Mouse (Mus musculus): ENCODE data around the gene Luzp1. TPM values are rescaled to one million over a fixed set of nuclear protein-coding genes. Genes with fewer than 3 reads are reported as not detected.
A peak's percentile ranks its signal among the peaks of the same experiment; 100 is the strongest.

Gene Luzp1
- polyA plus RNA-seq, 1 experiment from 2014 or later: 115 TPM

DNA sequence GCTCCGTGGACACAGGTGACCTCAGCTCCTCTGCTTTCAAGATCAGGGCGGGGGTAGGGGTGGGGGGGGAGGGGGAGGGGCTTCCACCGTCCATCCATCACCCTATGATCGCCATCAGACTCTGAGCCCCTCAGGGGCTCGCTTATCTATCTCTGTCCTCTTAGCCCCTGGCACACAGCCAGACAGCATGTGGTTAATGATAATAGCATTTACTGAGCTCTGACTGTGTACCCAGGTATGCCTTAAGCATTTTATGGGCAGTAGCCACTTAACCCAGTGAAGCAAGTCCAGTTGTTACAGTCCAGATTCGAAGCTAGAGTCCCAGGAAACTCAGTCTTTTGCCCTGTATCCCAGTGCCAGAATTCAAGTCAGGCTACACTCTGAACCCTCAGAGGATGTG, 18.0 kb upstream of the Luzp1 start:
- ATAC-seq: peak; percentile 88
- 8% methylated on average over 6 of the region's 6 CpGs for WGBS
- Histone ChIP-seq H3K4me2 (replicated peaks) (0 out of 2 replicates have a peak overlapping the region, but pooled peaks have one; percentile 14), H3K27me3 (replicated peaks) (no peaks in the 10 kb centered on the region), H3K4me3 (replicated peaks) (no peak overlapping the region), H3K9ac (no peak overlapping the region), H3K27ac (peak overlapping the region; percentile 78), H3K36me3 (no peaks in the 10 kb centered on the region), H3K4me1 (replicated peaks) (peaks cover 3% of the 10 kb centered on the region; the same call in 1 of the 2 replicates), H3K9me3 (no peaks in the 10 kb centered on the region)

DNA sequence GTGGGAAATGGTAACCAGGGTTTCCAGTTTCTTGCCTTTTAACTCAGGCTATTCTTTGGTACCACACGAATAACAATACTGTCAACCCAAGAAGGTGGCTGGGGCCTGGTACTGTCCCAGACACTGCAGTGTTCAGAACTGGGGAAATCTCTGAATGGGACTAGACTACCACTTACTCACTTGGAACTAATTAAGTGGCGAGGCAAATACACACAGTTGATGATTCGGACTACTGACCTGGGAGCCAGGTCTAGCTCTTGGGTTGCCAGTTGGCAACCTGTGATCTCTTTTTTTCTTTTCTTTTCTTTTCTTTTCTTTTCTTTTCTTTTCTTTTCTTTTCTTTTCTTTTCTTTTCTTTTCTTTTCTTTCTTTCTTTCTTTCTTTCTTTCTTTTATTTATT, 17.3 kb upstream of the Luzp1 start:
- Histone ChIP-seq H3K9me3 (no peaks in the 10 kb centered on the region), H3K4me3 (replicated peaks) (no peak overlapping the region), H3K4me2 (replicated peaks) (no peak overlapping the region), H3K36me3 (no peaks in the 10 kb centered on the region), H3K4me1 (replicated peaks) (peaks cover 3% of the 10 kb centered on the region; the same call in 1 of the 2 replicates), H3K27ac (peak overlapping the region; percentile 78), H3K27me3 (replicated peaks) (no peaks in the 10 kb centered on the region), H3K9ac (no peak overlapping the region)
- 80% methylated on average over 3 of the region's 3 CpGs for WGBS
- no peak for ATAC-seq

- Histone ChIP-seq H3K9me3 (no peaks in the 10 kb centered on the region), H3K9ac (no peak overlapping the region), H3K27ac (no peak overlapping the region), H3K4me3 (replicated peaks) (no peak overlapping the region), H3K36me3 (no peaks in the 10 kb centered on the region), H3K4me2 (replicated peaks) (no peak overlapping the region), H3K4me1 (replicated peaks) (peaks cover 3% of the 10 kb centered on the region; the same call in 1 of the 2 replicates), H3K27me3 (replicated peaks) (no peaks in the 10 kb centered on the region)
- 39% methylated on average over 5 of the region's 5 CpGs for whole genome bisulfite sequencing
- peak; percentile 82 for ATAC-seq
Observed at GRCm38 (mm10) chr4:136452792-136453191, 16.8 kb upstream of the Luzp1 start.

- Histone ChIP-seq H3K4me1 (replicated peaks) (peaks cover 3% of the 10 kb centered on the region; the same call in 1 of the 2 replicates), H3K4me3 (replicated peaks) (peak overlapping the region; percentile 27), H3K4me2 (replicated peaks) (peak overlapping the region; percentile 63), H3K27me3 (replicated peaks) (no peaks in the 10 kb centered on the region), H3K9ac (peak overlapping the region; percentile 17; the same call in 1 of the 2 replicates), H3K36me3 (no peaks in the 10 kb centered on the region), H3K27ac (no peak overlapping the region), H3K9me3 (no peaks in the 10 kb centered on the region)
- WGBS: 2% methylated on average over 10 of the region's 10 CpGs
- no peak for ATAC-seq
Observed at GRCm38 (mm10) chr4:136454850-136455260, 14.7 kb upstream of the Luzp1 start.

DNA sequence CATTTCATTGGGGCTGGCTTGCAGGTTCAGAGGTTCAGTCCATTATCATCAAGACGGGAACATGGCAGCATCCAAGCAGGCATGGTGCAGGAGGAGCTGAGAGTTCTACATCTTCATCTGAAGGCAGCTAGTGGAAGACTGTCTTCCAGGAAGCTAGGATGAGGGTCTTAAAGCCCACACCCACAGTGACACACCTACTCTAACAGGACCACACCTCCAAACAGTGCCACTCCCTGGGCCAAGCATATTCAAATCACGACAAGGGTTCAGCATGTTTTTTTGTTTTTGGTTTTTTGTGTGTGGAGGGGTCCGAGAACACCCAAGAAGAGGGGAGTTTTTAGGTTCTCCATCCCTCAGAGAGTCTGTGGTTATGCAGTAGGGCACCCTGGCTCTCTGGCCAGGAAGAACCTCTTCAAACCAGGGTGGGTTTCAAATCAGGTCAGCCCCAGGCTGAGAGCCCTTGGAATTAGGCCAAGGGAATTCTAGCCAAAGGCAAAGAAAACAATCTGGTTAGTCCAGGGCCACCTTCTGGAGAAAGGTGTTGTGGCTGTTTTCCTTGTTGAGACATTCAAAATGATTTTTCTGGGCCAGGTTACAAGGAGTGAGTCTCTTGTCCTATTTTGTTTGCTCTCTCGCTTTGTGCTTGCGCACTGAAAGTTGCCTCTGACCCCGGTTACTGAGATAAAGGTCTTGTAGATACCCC, 12.9 kb upstream of the Luzp1 start:
- H3K4me2 ChIP-seq (replicated peaks): no peak overlapping the region
- 89% methylated on average over 6 of the region's 6 CpGs for WGBS
- H3K4me1 ChIP-seq (replicated peaks): peaks cover 4% of the 10 kb centered on the region
- H3K9me3 ChIP-seq: no peaks in the 10 kb centered on the region
- H3K27me3 ChIP-seq (replicated peaks): no peaks in the 10 kb centered on the region
- H3K9ac ChIP-seq: no peak overlapping the region
- no peak overlapping the region for H3K27ac ChIP-seq
- no peak overlapping the region for H3K4me3 ChIP-seq (replicated peaks)
- ATAC-seq: no peak
- no peaks in the 10 kb centered on the region for H3K36me3 ChIP-seq

GRCm38 (mm10) chr4:136458276-136458675, 11.3 kb upstream of the Luzp1 start:
- WGBS: 82% methylated on average over 7 of the region's 7 CpGs
- no peaks in the 10 kb centered on the region for H3K36me3 ChIP-seq

DNA sequence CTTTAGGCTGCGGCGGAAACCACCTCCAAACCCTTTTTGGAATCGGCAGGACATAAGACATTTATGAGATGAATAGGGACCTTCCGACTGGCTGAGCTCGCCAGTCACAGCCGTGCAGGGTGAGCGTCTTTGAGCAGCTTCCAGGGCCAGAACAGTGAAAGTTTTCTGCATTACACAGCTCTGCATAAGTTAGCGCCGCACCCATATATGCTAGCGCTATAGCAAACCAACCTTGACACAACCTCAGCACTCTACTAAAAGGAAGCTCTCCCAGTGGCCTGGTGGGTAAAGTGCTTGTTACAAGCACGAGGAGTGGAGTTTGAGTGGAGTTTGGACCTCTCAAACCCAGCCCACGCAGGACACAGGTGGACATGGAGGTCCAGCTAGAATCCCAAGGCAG, 10.4 kb upstream of the Luzp1 start:
- Histone ChIP-seq H3K9me3 (no peaks in the 10 kb centered on the region), H3K4me2 (replicated peaks) (no peak overlapping the region), H3K4me3 (replicated peaks) (no peak overlapping the region), H3K27me3 (replicated peaks) (no peaks in the 10 kb centered on the region), H3K36me3 (no peaks in the 10 kb centered on the region), H3K9ac (no peak overlapping the region), H3K4me1 (replicated peaks) (peaks cover 19% of the 10 kb centered on the region), H3K27ac (no peak overlapping the region)
- ATAC-seq: no peak
- WGBS: 74% methylated on average over 12 of the region's 12 CpGs

More at GRCm38 (mm10) chr4:136458276-136458675, 11.3 kb upstream of the Luzp1 start:
- ATAC-seq: no peak
- no peak overlapping the region for H3K4me2 ChIP-seq (replicated peaks)
- no peak overlapping the region for H3K4me3 ChIP-seq (replicated peaks)
- H3K4me1 ChIP-seq (replicated peaks): peaks cover 12% of the 10 kb centered on the region
- no peak overlapping the region for H3K27ac ChIP-seq
- H3K9me3 ChIP-seq: no peaks in the 10 kb centered on the region
- H3K27me3 ChIP-seq (replicated peaks): no peaks in the 10 kb centered on the region
- no peak overlapping the region for H3K9ac ChIP-seq

- Histone ChIP-seq H3K36me3 (no peaks in the 10 kb centered on the region), H3K4me2 (replicated peaks) (no peak overlapping the region), H3K4me3 (replicated peaks) (no peak overlapping the region), H3K4me1 (replicated peaks) (peaks cover 24% of the 10 kb centered on the region), H3K27ac (no peak overlapping the region), H3K27me3 (replicated peaks) (no peaks in the 10 kb centered on the region), H3K9me3 (no peaks in the 10 kb centered on the region), H3K9ac (no peak overlapping the region)
- WGBS: 56% methylated on average over 4 of the region's 4 CpGs
- no peak for ATAC-seq
Observed at GRCm38 (mm10) chr4:136461206-136461605, 8.4 kb upstream of the Luzp1 start.

DNA sequence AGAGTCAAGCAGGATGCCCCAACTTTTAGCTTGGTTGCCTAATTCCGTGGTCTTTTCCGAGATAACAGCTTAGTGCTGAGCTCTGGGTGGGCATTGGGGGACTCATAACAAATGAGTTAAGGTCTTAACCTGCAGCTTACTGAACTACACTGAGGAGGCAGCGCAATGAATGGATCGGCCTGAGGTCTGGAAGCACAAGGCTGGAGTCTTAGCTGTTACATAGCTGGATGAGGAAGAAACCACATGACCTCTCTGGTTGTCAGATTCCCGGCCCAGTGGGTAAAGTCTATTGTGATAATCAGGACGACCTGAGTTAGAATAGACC, 7.8 kb upstream of the Luzp1 start:
- peak overlapping the region; percentile 98 for H3K4me2 ChIP-seq (replicated peaks)
- peak overlapping the region; percentile 75; the same call in 1 of the 2 replicates for H3K9ac ChIP-seq
- ATAC-seq: no peak; the same call in 1 of the 2 replicates
- H3K36me3 ChIP-seq: no peaks in the 10 kb centered on the region
- no peaks in the 10 kb centered on the region for H3K27me3 ChIP-seq (replicated peaks)
- WGBS: 20% methylated on average over 6 of the region's 6 CpGs
- H3K9me3 ChIP-seq: no peaks in the 10 kb centered on the region
- peak overlapping the region; percentile 88 for H3K27ac ChIP-seq
- peaks cover 26% of the 10 kb centered on the region for H3K4me1 ChIP-seq (replicated peaks)
- peak overlapping the region; percentile 71 for H3K4me3 ChIP-seq (replicated peaks)

GRCm38 (mm10) chr4:136462086-136462838, 7.3 kb upstream of the Luzp1 start, which contains the start of gene 6030445D17Rik:
TSS of gene 6030445D17Rik (plus strand) at chr4:136462250.
- Histone ChIP-seq H3K27ac (peak within 1 kb of the TSS; percentile 88), H3K9ac (peak within 1 kb of the TSS; percentile 75), H3K9me3 (no peaks in the 10 kb centered on the region), H3K4me1 (replicated peaks) (peaks cover 26% of the 10 kb centered on the region), H3K4me2 (replicated peaks) (peak within 1 kb of the TSS; percentile 98), H3K36me3 (no peaks in the 10 kb centered on the region), H3K27me3 (replicated peaks) (no peaks in the 10 kb centered on the region), H3K4me3 (replicated peaks) (peak within 1 kb of the TSS; percentile 71)
- peak; percentile 86 for ATAC-seq
- WGBS: under 1% methylated on average over 64 of the region's 64 CpGs

- no peaks in the 10 kb centered on the region for H3K9me3 ChIP-seq
Observed at GRCm38 (mm10) chr4:136462839-136463178, 6.8 kb upstream of the Luzp1 start.

DNA sequence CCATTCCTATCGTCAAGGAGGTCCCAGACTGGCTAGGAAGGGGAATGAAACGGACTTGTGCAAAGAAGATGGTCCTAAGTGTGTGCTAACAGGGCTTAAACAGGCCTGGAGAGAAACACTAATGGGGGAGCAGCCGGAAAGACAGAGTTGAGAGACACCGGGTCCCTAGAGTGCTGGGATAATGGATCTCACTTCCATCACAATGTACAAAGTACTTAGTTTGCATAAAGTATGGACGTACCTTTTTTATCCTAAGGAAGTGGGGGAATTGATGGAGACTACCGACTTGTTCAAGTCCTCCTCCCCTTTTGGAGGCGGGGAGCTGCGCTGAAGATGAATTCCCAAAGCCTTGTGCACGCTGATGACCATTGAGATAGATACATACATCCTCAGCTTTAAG, 6.1 kb upstream of the Luzp1 start:
- ATAC-seq: no peak

More at GRCm38 (mm10) chr4:136462839-136463178, 6.8 kb upstream of the Luzp1 start:
- H3K4me1 ChIP-seq (replicated peaks): peaks cover 26% of the 10 kb centered on the region
- H3K27me3 ChIP-seq (replicated peaks): no peaks in the 10 kb centered on the region
- 1% methylated on average over 8 of the region's 8 CpGs for WGBS
- peak overlapping the region; percentile 75 for H3K9ac ChIP-seq
- ATAC-seq: peak; percentile 58
- H3K4me3 ChIP-seq (replicated peaks): peak overlapping the region; percentile 71
- peak overlapping the region; percentile 98 for H3K4me2 ChIP-seq (replicated peaks)
- no peaks in the 10 kb centered on the region for H3K36me3 ChIP-seq
- peak overlapping the region; percentile 88 for H3K27ac ChIP-seq

More for the DNA sequence above, 6.1 kb upstream of the Luzp1 start:
- no peaks in the 10 kb centered on the region for H3K27me3 ChIP-seq (replicated peaks)
- no peak overlapping the region for H3K27ac ChIP-seq
- no peaks in the 10 kb centered on the region for H3K36me3 ChIP-seq
- H3K9ac ChIP-seq: 0 out of 2 replicates have a peak overlapping the region, but pooled peaks have one; percentile 14
- H3K4me2 ChIP-seq (replicated peaks): peak overlapping the region; percentile 98
- WGBS: 34% methylated on average over 9 of the region's 9 CpGs
- H3K4me1 ChIP-seq (replicated peaks): peaks cover 29% of the 10 kb centered on the region
- no peaks in the 10 kb centered on the region for H3K9me3 ChIP-seq
- H3K4me3 ChIP-seq (replicated peaks): peak overlapping the region; percentile 71
